Mouse (Mus musculus): ENCODE results near the gene Dhdds. TPM values are rescaled to one million over a fixed set of nuclear protein-coding genes. Genes with fewer than 3 reads are reported as not detected.

Dhdds gene
- 27.0 and 31.5 TPM in 2 replicates for total RNA-seq (2015)
- 28.2 and 30.1 TPM in 2 replicates for total RNA-seq (2017)

- peak; percentile 99 for ATAC-seq (replicated peaks; ENCODE audit: poor library complexity)
Measured at GRCm38 (mm10) chr4:134000466-134001438, at the start of gene Dhdds. TSS of gene Dhdds (minus strand) at chr4:134000918.

- no peak for ATAC-seq (replicated peaks; ENCODE audit: poor library complexity)
Measured at GRCm38 (mm10) chr4:134047648-134048047, 46.9 kb upstream of the Dhdds start.

GRCm38 (mm10) chr4:134043041-134043440, 42.3 kb upstream of the Dhdds start:
- no peak for ATAC-seq (replicated peaks; ENCODE audit: poor library complexity)

- peak; percentile 85 for ATAC-seq (replicated peaks; ENCODE audit: poor library complexity)
Measured at GRCm38 (mm10) chr4:134041317-134042123, 40.8 kb upstream of the Dhdds start.

- peak; percentile 90 for ATAC-seq (replicated peaks; ENCODE audit: poor library complexity)
Measured at GRCm38 (mm10) chr4:134035953-134036352, 35.2 kb upstream of the Dhdds start.

- ATAC-seq (replicated peaks; ENCODE audit: poor library complexity): no peak
Measured at GRCm38 (mm10) chr4:134025802-134026201, 25.1 kb upstream of the Dhdds start.

GRCm38 (mm10) chr4:134020621-134021020, 19.9 kb upstream of the Dhdds start:
- peak; percentile 91 for ATAC-seq (replicated peaks; ENCODE audit: poor library complexity)

- no peak for ATAC-seq (replicated peaks; ENCODE audit: poor library complexity)
Measured at GRCm38 (mm10) chr4:134019641-134020351, 19.1 kb upstream of the Dhdds start.

- ATAC-seq (replicated peaks; ENCODE audit: poor library complexity): no peak
Measured at GRCm38 (mm10) chr4:134019210-134019609, 18.5 kb upstream of the Dhdds start.

- ATAC-seq (replicated peaks; ENCODE audit: poor library complexity): no peak
Measured at GRCm38 (mm10) chr4:134018779-134019145, 18.0 kb upstream of the Dhdds start, which contains the start of gene Lin28a. TSS of gene Lin28a (minus strand) at chr4:134018841.

GRCm38 (mm10) chr4:134018038-134018778, 17.5 kb upstream of the Dhdds start:
- ATAC-seq (replicated peaks; ENCODE audit: poor library complexity): no peak

GRCm38 (mm10) chr4:134017201-134017865, 16.6 kb upstream of the Dhdds start:
- ATAC-seq (replicated peaks; ENCODE audit: poor library complexity): no peak

- no peak for ATAC-seq (replicated peaks; ENCODE audit: poor library complexity)
Measured at GRCm38 (mm10) chr4:134016767-134017166, 16.0 kb upstream of the Dhdds start.

- no peak for ATAC-seq (replicated peaks; ENCODE audit: poor library complexity)
Measured at GRCm38 (mm10) chr4:134016208-134016607, 15.5 kb upstream of the Dhdds start.

GRCm38 (mm10) chr4:134012858-134013528, 12.3 kb upstream of the Dhdds start:
- ATAC-seq (replicated peaks; ENCODE audit: poor library complexity): peak; percentile 66

GRCm38 (mm10) chr4:134011450-134012414, 11.0 kb upstream of the Dhdds start:
- 0 out of 2 replicates have a peak, but pooled peaks have one; percentile 14 for ATAC-seq (replicated peaks; ENCODE audit: poor library complexity)

- ATAC-seq (replicated peaks; ENCODE audit: poor library complexity): no peak
Measured at GRCm38 (mm10) chr4:134009709-134010108, 9.0 kb upstream of the Dhdds start.

- ATAC-seq (replicated peaks; ENCODE audit: poor library complexity): no peak
Measured at GRCm38 (mm10) chr4:134006845-134007244, 6.1 kb upstream of the Dhdds start.
